Mouse (Mus musculus): ENCODE results near the gene Acsm2.

Gene Acsm2

GRCm38 (mm10) chr7:119594530-119595107 is 40.5 kb downstream of the Acsm2 start:
- DNase-seq = peak; percentile 64 to 77

DNA sequence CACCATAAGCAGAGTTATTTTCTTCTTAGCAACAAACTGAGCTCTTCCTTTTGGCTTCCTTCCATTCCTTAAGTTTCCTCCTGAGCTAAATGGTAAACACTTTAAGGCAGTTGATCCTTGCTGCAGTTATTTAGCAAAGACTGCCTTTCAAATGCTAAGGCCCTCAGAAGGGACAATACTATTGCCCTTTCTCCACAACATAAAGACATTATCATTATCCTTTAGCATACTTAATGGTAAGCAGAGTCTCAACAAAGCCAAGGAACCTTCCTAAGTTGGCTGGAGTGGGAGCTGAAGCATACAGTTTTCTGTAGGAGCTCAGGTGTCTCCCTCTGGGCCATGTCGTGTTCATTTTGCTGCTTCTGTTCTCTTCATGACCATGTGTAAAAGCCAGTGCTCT is 41.2 kb downstream of the Acsm2 start:
- DNase-seq = no peak

GRCm38 (mm10) chr7:119596536-119596935 is 42.4 kb downstream of the Acsm2 start:
- peak; percentile 57 to 81 for DNase-seq

GRCm38 (mm10) chr7:119601195-119601953 is 47.2 kb downstream of the Acsm2 start:
- DNase-seq = no peak

DNA sequence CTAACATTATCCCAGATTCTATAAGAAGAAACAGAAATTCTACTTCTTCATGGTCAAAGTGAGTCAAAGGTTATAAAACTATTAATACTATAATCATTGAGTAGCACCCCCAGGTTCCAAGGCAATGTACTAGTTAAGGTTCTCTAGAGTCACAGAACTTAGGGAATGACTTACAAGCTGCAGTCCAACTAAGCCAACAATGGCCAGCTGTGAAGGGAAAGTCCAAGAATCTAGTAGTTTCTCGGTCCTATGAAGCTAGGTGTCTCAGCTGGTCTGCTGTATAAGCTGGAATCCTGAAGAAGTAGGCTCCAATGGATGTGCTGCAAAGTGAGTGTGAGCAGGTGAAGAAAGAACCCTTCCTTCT is 47.8 kb downstream of the Acsm2 start:
- DNase-seq = no peak

GRCm38 (mm10) chr7:119604903-119605483 is 50.9 kb downstream of the Acsm2 start:
- peak; percentile 51 to 80 for DNase-seq

DNA sequence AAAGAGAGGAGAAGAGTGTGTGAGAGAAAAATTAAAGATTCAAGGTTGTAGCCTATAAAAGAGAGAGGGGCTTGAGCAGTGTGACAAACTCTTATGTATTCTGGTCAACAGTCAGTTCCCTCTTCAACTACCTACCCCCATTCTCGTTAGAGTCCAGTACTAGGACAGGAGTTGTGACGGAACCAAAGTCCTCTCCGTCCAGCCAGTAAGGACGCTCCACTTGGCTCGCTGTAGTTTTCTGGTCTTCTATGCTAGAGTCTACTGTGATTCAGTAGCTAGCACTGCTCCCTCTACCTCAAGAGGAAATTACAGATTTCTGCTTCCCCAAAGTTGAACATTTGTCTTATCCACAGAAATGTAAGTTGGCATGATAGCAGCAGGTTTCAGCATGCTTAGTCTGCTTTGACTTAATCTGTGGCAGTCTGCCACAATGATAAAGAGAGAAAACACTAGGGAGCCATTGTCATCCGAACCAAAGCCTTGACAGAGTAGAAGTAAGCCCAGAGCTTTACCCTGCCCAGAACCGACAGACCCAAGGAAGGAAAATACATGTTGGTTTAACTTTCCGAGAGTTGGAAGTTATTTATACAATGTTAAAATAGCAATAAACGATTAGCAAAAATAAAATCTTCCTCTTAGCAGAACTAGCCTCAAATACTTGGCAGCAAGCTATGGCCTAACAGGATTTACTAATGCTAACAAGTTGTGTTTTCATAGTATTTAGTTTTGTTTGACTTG is 52.0 kb downstream of the Acsm2 start:
- peak; percentile 58 to 84 for DNase-seq

GRCm38 (mm10) chr7:119606664-119607076 is 52.5 kb downstream of the Acsm2 start, which contains the start of gene Acsm1:
Gene Acsm1 (plus strand): TSS chr7:119607026.
- DNase-seq = no peak

DNA sequence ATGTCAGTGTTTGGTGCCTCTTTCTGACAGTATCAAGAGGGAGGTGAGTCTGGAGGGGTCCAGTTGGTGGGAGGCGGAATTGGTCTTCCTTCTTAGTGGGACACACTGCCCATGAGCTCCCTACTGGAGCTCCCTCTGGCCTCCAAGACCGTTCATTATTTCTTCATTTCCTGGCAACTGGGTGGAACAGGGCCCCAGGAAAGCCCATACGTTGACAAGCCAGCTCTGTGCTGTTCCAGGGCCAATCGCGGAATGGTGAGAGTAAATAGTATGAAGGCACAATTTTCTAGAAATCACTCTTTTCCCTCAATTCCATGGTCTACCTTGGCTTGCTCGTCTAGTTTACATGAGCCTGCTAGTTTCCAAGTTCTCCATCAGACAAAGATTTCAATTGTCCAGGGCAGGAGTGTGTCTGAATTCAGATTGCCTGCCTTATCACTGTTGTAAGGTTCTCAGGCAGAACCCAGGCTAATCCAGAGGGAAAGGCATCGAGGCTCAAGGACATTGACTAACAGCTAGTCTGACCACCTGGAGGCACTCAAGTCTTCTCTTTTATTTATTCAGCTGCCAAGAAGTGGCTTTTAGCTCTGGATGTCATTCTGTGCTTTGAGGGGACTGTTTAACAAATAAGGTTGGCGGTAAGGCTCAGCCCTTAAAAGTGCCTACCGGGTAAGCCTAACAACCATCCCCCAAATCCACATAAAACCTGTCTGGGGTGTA is 53.8 kb downstream of the Acsm2 start:
- DNase-seq = no peak

GRCm38 (mm10) chr7:119616531-119616930 is 62.4 kb downstream of the Acsm2 start:
- DNase-seq = peak in 1 of 2 experiments; percentile 26

- DNase-seq = peak; percentile 54 to 73
Measured at GRCm38 (mm10) chr7:119617593-119617992, 63.5 kb downstream of the Acsm2 start.

GRCm38 (mm10) chr7:119618209-119618935 is 64.2 kb downstream of the Acsm2 start:
- peak; percentile 56 to 62 for DNase-seq

DNA sequence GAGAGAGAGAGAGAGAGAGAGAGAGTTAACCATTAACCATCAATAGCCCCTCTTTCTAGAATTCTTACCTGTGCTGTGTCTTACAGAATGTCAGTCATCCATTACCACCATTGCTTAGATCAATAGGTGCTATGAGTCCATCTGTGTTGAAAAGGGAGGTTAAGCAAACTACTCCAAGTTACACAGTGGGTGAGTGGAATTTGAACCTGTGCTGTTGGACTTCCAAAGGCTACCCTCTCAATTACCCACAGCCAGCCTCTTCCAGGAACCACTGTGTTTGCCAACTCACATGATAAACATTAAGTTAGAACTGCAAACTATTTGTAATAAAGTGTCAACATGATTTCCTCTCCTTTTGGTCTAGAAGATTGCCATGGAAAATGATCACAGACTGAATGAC is 66.0 kb downstream of the Acsm2 start:
- peak; percentile 48 to 57 for DNase-seq

- DNase-seq = no peak
Measured at GRCm38 (mm10) chr7:119638773-119639172, 84.6 kb downstream of the Acsm2 start.

DNA sequence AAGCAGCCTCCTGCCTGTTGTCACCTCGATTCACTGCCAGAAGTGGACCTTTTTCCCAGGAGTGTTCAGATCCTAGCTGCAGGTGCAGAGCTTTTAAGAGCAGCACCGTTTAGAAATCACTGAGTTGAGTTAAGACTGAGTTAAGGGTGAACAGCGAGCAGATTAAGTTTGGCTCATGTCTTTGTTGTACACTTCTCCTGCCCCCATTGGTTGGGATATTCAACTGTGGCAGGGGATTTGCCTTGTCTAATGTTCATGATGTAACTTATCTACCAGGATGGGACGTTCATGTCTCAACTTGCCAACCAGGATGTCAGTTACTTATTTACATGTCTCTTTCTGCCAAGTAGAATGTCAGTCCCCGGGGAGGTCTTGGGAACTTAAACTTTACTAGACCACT is 88.2 kb downstream of the Acsm2 start:
- DNase-seq = peak in 1 of 2 experiments; percentile 19
